Mouse (Mus musculus): ENCODE measurements at regions not wholly inside any gene's neighbourhood (a gene's known extent, or its start where the extent isn't known, plus 50 kb on each side); places are given as distances from the start of the nearest gene placed in this dataset.

GRCm38 (mm10) chr13:44532631-44533180 is 196.6 kb upstream of the Jarid2 start:
- in situ Hi-C loops (cut with MboI, MseI) = no loop called here

- in situ Hi-C loops (cut with MboI, MseI) = no loop called here
Measured at GRCm38 (mm10) chr13:44534575-44535080, 194.6 kb upstream of the Jarid2 start.

- in situ Hi-C loops (cut with MboI, MseI) = no loop called here
Measured at GRCm38 (mm10) chr13:44535441-44535840, 193.8 kb upstream of the Jarid2 start.

DNA sequence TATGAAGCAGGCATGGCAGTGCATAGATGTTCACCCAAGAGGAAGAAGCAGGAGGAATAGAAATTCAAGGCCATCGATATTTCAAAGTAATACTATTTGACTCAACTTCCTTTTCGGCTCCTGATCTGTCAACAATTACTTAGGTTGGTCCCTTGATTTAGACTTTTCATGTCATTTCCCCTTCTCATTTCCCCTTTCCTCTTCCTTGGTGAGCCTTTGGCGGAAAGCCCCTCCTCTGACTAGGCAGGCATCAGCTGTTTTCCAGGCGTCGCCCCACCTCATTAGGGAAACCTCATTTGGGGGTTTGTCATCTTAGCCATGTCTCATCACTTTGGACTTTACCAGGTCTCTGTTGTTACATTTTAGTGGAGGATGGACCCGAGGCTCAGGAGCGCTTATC is 191.0 kb upstream of the Jarid2 start:
- in situ Hi-C loops (cut with MboI, MseI) = no loop called here

DNA sequence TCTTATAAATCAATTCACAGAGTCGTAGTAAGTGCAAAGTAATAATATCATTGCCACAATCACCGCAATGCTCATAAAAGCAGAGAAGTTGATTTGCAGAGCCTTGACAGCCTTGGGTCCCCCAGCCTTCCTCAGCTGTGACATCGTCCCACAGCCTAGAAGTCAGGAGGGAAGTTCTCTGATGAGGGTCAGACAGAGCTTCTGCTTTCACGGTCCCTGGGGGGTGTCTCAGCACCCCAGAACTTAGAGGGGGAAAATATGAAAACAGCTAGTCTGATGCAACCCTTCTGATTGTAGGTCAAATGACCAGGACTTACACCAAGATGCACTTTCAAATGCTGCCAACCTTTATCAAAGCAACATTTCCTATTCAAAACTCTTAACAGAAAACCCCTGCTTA is 188.9 kb upstream of the Jarid2 start:
- in situ Hi-C loops (cut with MboI, MseI) = no loop called here

GRCm38 (mm10) chr13:44541243-44541653 is 188.0 kb upstream of the Jarid2 start:
- in situ Hi-C loops (cut with MboI, MseI) = no loop called here

DNA sequence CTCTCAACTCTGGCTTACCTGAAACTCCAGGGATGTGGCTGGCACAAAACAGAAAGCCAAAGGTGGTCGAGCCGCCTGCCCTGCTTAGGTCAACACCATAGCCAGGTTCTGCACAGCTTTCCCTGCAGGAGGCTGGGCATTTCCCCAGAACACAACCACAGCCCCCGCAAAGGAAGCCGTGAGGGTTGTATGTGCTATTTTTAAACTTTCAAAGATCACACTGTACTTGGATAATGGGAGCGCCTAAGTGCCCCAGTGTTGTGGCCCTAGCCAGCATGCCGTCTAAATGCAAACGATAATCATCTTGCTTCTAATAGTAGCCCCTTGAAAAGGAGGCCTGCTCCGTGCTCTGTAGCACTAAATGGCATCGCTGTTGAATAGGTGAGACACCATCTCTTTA is 184.5 kb upstream of the Jarid2 start:
- in situ Hi-C loops (cut with MboI, MseI) = no loop called here

DNA sequence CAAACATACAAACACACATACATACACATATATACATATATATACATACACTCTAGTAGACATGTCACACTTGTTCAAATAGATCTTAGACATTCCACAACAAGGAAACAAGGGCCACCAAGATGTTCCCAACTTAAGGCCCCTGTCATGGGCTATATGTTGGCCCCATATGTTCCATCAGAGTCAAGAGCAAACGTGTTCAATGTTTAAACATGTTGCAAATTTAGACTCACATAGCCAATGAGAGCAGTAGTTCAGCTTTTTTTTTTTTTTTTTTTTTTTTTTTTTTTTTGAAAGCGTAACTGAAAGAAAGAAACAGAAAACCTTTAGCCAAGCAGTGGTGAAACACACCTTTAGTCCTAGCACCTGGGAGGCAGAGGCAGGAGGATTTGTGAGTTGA is 183.0 kb upstream of the Jarid2 start:
- in situ Hi-C loops (cut with MboI, MseI) = no loop called here

DNA sequence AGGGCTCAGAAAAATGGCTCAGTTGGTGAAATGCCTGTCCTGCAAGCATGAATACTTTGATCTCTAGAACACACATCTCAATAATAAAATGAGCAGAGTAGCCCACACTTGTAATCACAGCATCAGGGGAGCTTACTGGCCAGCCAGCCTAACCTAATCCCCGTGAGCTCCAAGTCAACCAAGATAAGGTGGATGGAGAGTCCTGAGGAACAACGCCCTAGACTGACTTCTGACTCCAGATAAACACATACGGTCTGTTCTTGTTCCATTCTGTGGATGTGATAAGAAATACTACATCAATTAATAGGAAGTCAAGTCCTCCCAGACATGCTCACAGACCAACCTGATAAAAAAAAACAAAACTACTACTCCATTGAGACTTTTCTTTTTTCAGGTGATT is 180.4 kb upstream of the Jarid2 start:
- in situ Hi-C loops (cut with MboI, MseI) = no loop called here

- in situ Hi-C loops (cut with MboI, MseI) = no loop called here
Measured at GRCm38 (mm10) chr13:44553363-44553762, 175.9 kb upstream of the Jarid2 start.

- in situ Hi-C loops (cut with MboI, MseI) = no loop called here
Measured at GRCm38 (mm10) chr13:44554686-44555463, 174.4 kb upstream of the Jarid2 start.

GRCm38 (mm10) chr13:44555979-44556378 is 173.3 kb upstream of the Jarid2 start:
- in situ Hi-C loops (cut with MboI, MseI) = no loop called here

DNA sequence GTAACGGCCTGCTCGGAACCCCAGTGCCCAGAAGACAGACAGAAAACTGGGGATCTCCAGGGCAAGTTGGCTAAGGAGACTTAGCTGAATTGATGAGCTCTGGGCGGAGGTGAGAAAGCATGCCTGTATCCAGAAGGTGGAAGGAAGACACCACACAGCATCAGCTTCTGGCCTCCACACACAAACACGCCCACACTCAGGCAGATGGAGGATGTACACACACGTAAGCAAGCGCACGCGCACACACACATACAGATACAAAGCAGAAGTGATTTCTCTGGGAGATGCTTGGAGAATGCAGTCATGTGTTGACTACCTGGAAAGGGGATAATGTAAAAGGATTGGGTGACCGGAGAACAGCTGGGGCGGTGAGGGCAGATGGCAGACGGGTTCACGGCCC is 171.2 kb upstream of the Jarid2 start:
- in situ Hi-C loops (cut with MboI, MseI) = no loop called here

- in situ Hi-C loops (cut with MboI, MseI) = no loop called here
Measured at GRCm38 (mm10) chr13:44558491-44559177, 170.6 kb upstream of the Jarid2 start.

- in situ Hi-C loops (cut with MboI, MseI) = no loop called here
Measured at GRCm38 (mm10) chr13:44559178-44559565, 170.1 kb upstream of the Jarid2 start.

- in situ Hi-C loops (cut with MboI, MseI) = no loop called here
Measured at GRCm38 (mm10) chr13:44559706-44560105, 169.6 kb upstream of the Jarid2 start.

DNA sequence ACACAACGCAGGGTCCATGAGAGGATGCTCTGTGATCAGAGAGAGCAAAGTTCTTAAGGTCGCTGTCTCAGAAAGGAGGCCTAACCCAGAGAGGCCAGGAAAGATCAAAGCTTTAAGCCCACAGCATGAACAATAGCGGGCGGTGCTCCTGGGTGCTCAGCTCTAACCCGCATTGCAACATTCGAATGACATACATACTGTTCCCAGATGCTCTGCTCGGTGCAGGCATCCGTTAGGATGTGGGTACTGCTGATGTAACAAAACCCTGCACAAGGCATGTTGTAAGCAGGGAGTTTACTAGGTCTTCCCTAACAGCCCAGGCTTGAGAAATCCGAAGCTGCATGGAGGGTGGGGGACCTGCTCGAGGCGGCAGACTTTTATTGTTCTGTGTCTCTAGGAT is 164.6 kb upstream of the Jarid2 start:
- in situ Hi-C loops (cut with MboI, MseI) = no loop called here

DNA sequence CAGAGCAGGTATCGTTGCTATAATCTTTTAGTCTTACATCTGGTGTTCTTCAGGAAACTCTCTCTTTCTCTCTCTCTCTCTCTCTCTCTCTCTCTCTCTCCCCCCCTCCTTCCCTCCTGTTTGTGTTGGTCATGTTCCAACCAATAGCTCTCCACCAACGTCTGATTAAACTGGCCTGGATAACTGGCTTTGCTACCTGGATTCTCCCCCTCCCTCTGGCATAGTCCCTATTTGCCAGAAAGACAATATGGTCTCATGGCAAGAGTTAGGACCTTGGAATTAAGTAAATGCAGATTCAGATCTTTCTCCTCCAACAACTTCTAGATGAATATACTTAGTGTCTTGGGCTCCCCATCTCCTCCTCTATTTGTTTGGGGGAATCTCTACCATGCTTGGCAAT is 161.6 kb upstream of the Jarid2 start:
- in situ Hi-C loops (cut with MboI, MseI) = no loop called here

- in situ Hi-C loops (cut with MboI, MseI) = no loop called here
Measured at GRCm38 (mm10) chr13:44569241-44569778, 160.0 kb upstream of the Jarid2 start.

DNA sequence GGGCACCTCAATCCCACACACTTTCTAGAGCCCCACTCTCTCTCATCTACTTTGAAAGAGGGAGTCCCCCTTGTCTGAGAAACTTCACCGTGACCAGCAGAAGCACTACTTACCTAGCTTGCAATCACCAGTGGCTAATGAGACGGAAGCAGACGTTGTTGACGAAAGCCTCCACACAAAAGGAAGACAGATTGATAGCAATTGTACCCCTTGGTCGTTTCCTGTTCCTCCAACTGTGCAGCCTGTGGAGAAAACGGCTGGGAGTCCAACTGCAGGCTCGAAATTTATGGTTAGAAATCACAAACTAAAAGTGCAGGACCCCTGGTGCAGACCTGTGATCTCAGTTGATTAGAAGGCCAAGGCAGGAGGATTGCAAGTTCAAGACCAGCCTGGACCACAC is 155.8 kb upstream of the Jarid2 start:
- in situ Hi-C loops (cut with MboI, MseI) = no loop called here

DNA sequence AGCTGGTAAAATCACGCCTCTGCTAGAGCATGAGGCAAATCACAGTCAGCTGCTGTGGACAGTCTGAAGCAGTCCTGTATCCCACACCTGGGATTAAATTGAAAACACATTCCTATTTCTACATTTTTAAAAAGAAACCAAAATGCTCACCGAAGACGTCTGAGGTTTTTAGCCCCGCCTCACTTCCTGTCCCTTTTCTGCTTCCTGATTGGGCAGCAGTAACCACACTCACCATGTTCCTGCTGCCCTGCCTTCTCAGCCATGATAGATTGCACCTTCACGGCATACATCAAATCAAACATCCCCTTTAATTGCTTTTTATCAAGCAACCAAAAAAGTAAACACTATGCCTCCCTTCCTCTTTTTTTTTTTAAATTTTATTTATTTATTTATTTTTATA is 150.1 kb upstream of the Jarid2 start:
- in situ Hi-C loops (cut with MboI, MseI) = loop anchor here (5.0 kb wide), 1 partner anchor 43 kb away; no protein-coding TSS in a partner anchor

GRCm38 (mm10) chr13:44580156-44580736 is 149.0 kb upstream of the Jarid2 start:
- in situ Hi-C loops (cut with MboI, MseI) = no loop called here
